Mouse (Mus musculus): ENCODE results near the gene Mon2. TPM values are rescaled to one million over a fixed set of nuclear protein-coding genes. Genes with fewer than 3 reads are reported as not detected.

The Mon2 gene
- 13.2 TPM for polyA plus RNA-seq (2017; shearing (Covaris generic))

DNA sequence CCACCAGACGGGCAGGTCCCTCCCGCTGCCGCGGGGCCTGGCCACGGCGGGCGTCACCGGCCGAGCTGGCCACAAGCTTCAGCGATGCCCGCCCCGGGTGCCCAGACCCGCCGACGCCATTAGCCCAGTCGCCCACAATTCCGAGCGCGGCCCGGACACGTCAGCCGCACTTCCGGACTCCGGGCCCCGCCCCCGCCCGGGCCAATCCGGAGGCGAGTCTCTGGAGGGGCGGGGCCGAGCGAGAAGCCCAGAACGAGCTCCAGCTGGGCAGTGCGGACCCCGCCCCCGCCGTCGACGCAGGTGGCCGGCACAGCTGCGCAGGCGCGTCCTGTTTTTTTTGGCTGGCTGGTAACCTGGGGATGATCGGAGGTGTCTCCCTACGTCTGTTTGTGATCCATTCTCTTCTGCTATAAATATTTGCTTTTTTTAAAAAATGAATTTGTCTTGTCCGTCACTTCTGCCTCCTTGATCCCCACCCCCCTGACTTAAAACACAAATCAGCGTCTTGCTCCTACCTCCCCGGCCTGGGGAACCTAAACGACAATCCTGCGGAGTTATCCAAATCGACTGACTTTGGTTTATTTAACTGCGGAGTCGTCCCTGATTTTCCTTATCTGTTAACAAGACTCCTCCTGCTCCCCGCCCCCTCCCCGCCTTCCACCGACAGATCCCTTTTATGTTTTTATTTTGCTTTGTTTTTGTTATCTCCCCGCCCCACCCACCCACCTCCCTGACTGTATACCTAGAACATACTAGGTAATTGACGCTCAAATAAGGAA, at the start of gene Mon2:
TSS of gene Mon2 (minus strand) at position 261 of the 779 bp plus-strand sequence.

Other genes with a start within 250 kb of the Mon2 start
- 174 TPM for gene Usp15, start 120.5 kb upstream of the Mon2 start, polyA plus RNA-seq (2017; shearing (Covaris generic))
- 0.23 TPM for gene Fam19a2, start 187.5 kb upstream of the Mon2 start, polyA plus RNA-seq (2017; shearing (Covaris generic))